Mouse (Mus musculus) forebrain, embryonic 12.5 days (tissue): Measurements from ENCODE around the gene Slit3. TPM values are rescaled to one million over a fixed set of nuclear protein-coding genes. Genes with fewer than 3 reads are reported as not detected.

Experiments
- ATAC-seq: fragments of 200-750 bp; cut with Nextera tagmentation; 2 replicates; pipeline ENCODE4 v1.8.0; 2017; ENCODE audit warnings: moderate TSS enrichment; ENCODE audit not compliant: low FRiP score
- H3K27ac ChIP-seq: fragments of 300-500 bp; sonication (generic); 2 replicates; pipeline ENCODE4 v1.5.1; 2016; ENCODE audit warnings: mild to moderate bottlenecking
- H3K27me3 ChIP-seq: fragments of 300-500 bp; sonication (generic); 2 replicates; pipeline ENCODE4 v1.6.1; 2016; ENCODE audit warnings: mild to moderate bottlenecking
- H3K36me3 ChIP-seq: fragments of 300-500 bp; sonication (generic); replicated peaks from 2 replicates; pipeline ENCODE4 v1.6.1; 2016; ENCODE audit warnings: mild to moderate bottlenecking
- H3K4me1 ChIP-seq: fragments of 300-500 bp; sonication (generic); 2 replicates; pipeline ENCODE4 v1.6.1; 2016
- H3K4me2 ChIP-seq: fragments of 300-500 bp; sonication (generic); 2 replicates; pipeline ENCODE4 v1.6.1; 2016; ENCODE audit warnings: mild to moderate bottlenecking, moderate library complexity
- H3K4me3 ChIP-seq: fragments of 300-500 bp; sonication (generic); replicated peaks from 2 replicates; pipeline ENCODE4 v1.5.1; 2016; ENCODE audit warnings: mild to moderate bottlenecking
- H3K9ac ChIP-seq: fragments of 300-500 bp; sonication (generic); 2 replicates; pipeline ENCODE4 v1.6.1; 2016; ENCODE audit warnings: mild to moderate bottlenecking
- H3K9me3 ChIP-seq: fragments of 300-500 bp; sonication (generic); 2 replicates; pipeline ENCODE4 v1.6.1; 2016
- whole genome bisulfite sequencing: fragments of 180-500 bp; shearing (Covaris S2); methylation state at CpG from one replicate; pipeline ENCODE4 v1.1.7; 2016; 5-methylcytosine and 5-hydroxymethylcytosine counted together
- polyA plus RNA-seq: library from polyadenylated mRNA; unstranded; fragments of >200 nt; fragmentation: Nextera tagmentation; extraction: Ambion mirVana; gene quantifications from 2 replicates; pipeline ENCODE4 v1.2.1, GENCODE M21; 2016

Slit3 gene
- polyA plus RNA-seq, 1 experiment from 2014 or later: 6.3 TPM

DNA sequence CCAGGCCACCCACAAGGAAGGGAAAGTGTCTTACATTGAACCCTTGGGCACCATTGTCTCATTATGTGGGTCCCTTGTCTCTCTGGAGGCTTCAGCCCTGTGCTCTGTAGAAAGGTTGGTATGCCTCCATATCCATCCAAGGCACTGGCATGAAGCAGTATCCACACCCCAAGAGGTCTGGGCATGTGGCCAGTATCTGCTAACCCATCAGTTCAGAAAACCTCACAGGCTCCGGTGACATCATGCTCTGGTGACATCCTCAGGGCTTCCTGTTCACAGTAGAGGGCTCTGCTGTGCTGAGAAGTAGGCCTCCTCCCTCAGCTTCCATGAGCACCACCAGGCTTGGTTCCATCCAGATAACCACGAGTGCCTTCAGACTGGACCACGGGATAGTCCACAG is 506.8 kb downstream of the Slit3 start:
- Histone ChIP-seq H3K4me3 (no peak overlapping the region), H3K27ac (no peak overlapping the region), H3K4me2 (no peak overlapping the region), H3K9ac (no peak overlapping the region), H3K36me3 (0 out of 2 replicates have a peak, but pooled peaks cover 3% of the 10 kb centered on the region), H3K9me3 (no peaks in the 10 kb centered on the region), H3K4me1 (no peaks in the 10 kb centered on the region), H3K27me3 (peaks cover 16% of the 10 kb centered on the region; the same call in 1 of the 2 replicates)
- 95% methylated on average over 3 of the region's 3 CpGs for WGBS
- ATAC-seq: no peak

DNA sequence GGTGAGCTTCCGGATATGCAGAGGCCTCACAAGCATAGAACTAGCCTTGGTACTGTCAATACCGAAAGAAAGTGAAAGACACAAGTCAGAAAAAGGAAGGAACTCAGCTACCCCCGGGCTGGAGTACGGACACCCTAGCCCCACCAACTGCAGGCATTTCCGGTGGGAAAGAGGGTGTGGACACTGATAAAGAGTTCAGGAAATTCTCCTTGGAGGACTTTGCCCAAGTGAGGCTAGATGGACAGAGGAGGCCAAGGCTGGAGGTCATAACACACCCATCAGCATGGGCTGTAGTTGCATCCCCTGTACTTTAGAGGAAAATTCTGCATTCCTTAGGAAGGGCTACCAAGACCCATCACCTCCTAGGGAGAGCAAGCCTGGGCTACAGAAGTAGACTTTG is 511.2 kb downstream of the Slit3 start:
- Histone ChIP-seq H3K27me3 (peaks cover 23% of the 10 kb centered on the region; the same call in 1 of the 2 replicates), H3K4me3 (no peak overlapping the region), H3K4me2 (no peak overlapping the region), H3K27ac (no peak overlapping the region), H3K9me3 (no peaks in the 10 kb centered on the region), H3K4me1 (peaks cover 5% of the 10 kb centered on the region; the same call in 1 of the 2 replicates), H3K36me3 (0 out of 2 replicates have a peak, but pooled peaks cover 3% of the 10 kb centered on the region), H3K9ac (no peak overlapping the region)
- WGBS: 92% methylated on average over 5 of the region's 5 CpGs
- no peak for ATAC-seq

DNA sequence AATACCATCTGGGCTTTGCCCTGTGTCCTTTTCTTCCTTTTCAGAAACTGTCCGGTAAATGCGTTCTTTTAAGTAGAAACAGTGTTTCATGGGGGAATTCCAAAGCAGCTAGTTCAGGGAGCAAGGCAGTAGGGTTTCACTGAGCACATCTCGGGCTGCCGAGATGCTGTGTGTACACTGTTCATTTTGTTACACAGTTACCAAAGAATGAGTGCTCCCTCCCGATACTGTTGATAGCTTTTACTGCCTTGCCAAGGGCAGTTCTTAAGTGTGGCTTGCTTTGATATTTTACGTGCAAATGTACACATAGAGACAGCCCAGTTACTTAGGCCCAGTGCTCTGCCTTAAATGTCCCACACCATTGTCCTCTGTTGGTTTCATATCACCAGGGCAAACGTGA is 516.1 kb downstream of the Slit3 start:
- no peaks in the 10 kb centered on the region for H3K9me3 ChIP-seq
- H3K27ac ChIP-seq: no peak overlapping the region
- peaks cover 46% of the 10 kb centered on the region for H3K27me3 ChIP-seq
- H3K4me2 ChIP-seq: no peak overlapping the region
- no peak overlapping the region for H3K4me3 ChIP-seq
- no peak for ATAC-seq
- H3K9ac ChIP-seq: no peak overlapping the region
- H3K36me3 ChIP-seq: no peaks in the 10 kb centered on the region
- peaks cover 16% of the 10 kb centered on the region for H3K4me1 ChIP-seq
- WGBS: 80% methylated on average over 7 of the region's 7 CpGs

DNA sequence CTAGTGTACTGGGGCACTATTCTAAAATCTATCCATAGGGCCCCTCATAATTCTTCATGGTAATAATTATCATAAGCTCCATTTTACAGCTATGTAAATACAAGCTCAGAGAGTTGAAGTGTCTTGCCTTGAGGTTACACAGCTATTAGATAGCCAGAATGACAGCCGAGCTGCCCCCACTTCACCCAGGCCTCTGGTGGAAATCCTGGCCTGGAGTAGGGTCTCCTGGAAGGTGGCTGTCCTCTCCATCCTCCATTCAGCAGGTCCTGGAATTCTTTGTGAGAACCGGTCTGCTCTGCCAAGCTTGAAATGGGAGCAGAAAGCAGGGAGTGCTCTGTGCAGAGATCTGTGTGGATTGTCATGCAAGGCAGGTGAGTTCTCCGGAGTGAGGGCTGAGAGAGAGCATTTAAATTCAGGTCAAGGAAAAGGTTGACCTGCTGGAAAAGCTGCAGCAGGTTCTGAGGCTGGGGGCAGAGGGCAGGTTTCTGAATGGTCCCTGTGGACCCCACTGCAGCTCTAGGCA is 517.9 kb downstream of the Slit3 start:
- peaks cover 38% of the 10 kb centered on the region for H3K27me3 ChIP-seq
- no peaks in the 10 kb centered on the region for H3K36me3 ChIP-seq
- ATAC-seq: no peak
- no peak overlapping the region for H3K27ac ChIP-seq
- 13% methylated on average over 3 of the region's 3 CpGs for WGBS
- H3K4me3 ChIP-seq: no peak overlapping the region
- no peak overlapping the region for H3K4me2 ChIP-seq
- H3K4me1 ChIP-seq: peaks cover 16% of the 10 kb centered on the region
- H3K9me3 ChIP-seq: no peaks in the 10 kb centered on the region
- H3K9ac ChIP-seq: no peak overlapping the region

DNA sequence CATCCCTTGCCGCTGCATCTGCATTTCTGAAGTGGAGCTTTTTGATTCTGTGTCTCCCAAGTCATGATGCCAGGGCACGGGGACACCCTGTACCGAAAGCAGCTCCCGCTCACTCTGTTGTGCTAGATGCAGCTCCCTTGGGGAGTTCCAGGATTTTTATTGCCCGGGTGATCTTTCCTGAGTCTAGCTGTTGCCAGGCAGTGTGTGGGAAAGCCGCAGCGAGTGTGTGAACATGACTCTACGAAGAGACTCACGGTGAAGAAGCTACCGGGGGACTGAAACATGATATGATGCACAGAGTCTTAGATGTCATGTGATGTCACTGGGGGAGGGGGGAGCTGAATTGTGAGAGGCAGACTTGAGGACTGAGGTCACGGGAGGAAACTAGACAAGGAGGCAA is 518.4 kb downstream of the Slit3 start:
- Histone ChIP-seq H3K9ac (no peak overlapping the region), H3K4me2 (no peak overlapping the region), H3K9me3 (no peaks in the 10 kb centered on the region), H3K36me3 (no peaks in the 10 kb centered on the region), H3K27me3 (peaks cover 35% of the 10 kb centered on the region), H3K27ac (no peak overlapping the region), H3K4me3 (no peak overlapping the region), H3K4me1 (peaks cover 16% of the 10 kb centered on the region)
- 40% methylated on average over 11 of the region's 11 CpGs for WGBS
- no peak for ATAC-seq

DNA sequence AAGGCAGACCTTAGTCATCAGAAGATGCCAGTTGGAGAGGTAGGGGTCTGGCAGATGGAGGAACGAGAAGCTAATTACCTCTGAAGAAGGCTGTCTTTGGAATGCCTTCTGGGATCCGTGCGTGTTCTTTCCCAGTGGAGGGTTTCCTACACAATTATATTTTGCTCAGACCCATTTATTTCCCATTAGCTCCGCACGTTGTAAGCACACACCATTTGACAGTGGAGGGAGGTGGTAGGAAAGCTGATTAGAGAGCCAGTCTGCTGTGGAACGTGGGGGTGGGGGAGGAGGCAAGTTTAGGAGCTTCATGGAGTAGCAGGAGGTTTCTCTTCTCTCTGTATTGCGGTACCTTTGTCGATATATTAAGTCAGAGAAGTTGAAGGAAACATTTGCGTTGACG is 530.3 kb downstream of the Slit3 start:
- 88% methylated on average over 10 of the region's 10 CpGs for WGBS
- Histone ChIP-seq H3K27me3 (peaks cover 17% of the 10 kb centered on the region), H3K9me3 (no peaks in the 10 kb centered on the region), H3K4me3 (no peak overlapping the region), H3K36me3 (no peaks in the 10 kb centered on the region), H3K4me2 (no peak overlapping the region), H3K9ac (no peak overlapping the region), H3K4me1 (no peaks in the 10 kb centered on the region), H3K27ac (no peak overlapping the region)
- ATAC-seq: no peak

DNA sequence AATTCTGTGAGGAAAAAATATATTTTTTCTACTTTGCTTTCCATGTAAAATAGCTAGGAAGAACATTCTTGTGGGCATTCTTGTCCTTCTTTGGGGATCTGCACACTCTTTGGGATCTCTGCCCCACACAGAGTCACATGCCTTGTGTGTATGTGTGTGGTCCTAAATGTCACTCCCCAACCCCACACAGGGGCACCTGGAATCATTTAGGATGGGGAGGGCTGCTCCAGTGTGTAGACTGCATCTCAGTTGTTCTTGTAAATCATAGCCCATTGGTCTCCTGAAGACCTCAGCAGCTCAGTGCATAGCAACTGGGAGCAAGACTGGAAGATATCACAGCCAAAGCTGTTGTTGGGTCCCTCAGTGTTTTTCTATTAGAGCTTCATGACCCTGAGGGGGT is 534.8 kb downstream of the Slit3 start:
- Histone ChIP-seq H3K27me3 (peaks cover 45% of the 10 kb centered on the region), H3K4me3 (no peak overlapping the region)

DNA sequence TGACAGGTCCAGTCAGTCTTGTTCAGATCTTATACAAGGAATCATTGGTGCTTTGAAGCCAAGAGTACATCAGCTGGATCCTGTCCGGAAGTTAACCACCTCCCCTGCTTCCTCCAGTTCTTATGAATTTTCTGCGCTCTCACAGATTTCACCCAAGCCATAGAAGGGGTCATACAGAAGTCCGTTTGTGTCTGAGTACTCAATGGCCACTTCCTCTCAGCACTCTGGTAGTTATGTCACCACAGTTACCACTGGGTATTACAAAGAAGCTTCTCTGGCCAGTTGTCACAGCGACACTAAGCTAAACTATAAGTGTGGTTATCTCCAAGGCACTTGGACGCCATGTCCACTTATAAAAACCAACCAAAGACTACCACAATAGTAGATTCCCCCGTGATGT is 536.6 kb downstream of the Slit3 start:
- 92% methylated on average over 6 of the region's 6 CpGs for WGBS
- peaks cover 52% of the 10 kb centered on the region for H3K27me3 ChIP-seq
- ATAC-seq: no peak
- H3K27ac ChIP-seq: no peak overlapping the region
- no peaks in the 10 kb centered on the region for H3K4me1 ChIP-seq
- no peaks in the 10 kb centered on the region for H3K36me3 ChIP-seq
- H3K9me3 ChIP-seq: no peaks in the 10 kb centered on the region
- no peak overlapping the region for H3K4me3 ChIP-seq
- H3K9ac ChIP-seq: no peak overlapping the region
- no peak overlapping the region for H3K4me2 ChIP-seq

More for the DNA sequence above, 534.8 kb downstream of the Slit3 start:
- no peak for ATAC-seq
- Histone ChIP-seq H3K9ac (no peak overlapping the region), H3K4me2 (no peak overlapping the region), H3K9me3 (no peaks in the 10 kb centered on the region), H3K27ac (no peak overlapping the region), H3K4me1 (no peaks in the 10 kb centered on the region), H3K36me3 (no peaks in the 10 kb centered on the region)

DNA sequence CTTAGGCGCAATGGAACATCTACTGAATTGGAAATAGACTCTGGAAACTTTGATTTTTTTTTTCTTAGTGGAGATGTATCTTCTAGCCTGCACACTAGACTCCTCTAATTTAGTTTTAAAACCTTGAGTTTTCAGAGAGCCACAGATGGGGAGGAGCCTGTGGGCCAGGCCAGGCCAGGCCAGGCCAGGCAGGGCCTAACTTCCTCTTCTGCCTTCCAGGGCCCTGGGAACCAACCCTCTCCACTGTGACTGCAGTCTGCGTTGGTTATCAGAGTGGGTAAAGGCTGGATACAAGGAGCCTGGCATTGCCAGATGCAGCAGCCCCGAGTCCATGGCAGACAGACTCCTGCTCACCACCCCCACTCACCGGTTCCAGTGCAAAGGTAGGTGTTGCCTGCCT is 539.9 kb downstream of the Slit3 start:
- H3K9me3 ChIP-seq: no peaks in the 10 kb centered on the region

DNA sequence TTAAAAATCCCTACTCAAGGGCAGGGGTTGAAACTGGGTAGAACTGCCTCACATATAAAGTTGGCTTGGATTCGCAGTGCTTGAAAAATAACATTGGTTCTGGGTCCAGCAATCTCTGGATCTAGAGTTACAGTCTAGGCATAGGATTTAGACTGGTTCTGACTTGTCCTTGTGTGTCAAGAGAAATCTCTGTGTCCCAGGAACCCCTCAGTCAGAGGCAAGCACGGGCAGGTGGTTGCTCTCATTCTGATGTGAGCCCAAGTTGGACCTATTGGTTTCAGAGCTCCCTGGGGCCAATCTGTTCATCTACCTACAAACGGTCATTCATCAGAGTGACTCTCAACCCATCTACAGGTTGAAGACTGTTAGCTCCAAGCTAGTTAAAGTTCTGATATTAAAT is 541.9 kb downstream of the Slit3 start:
- WGBS: 92% methylated on average over 3 of the region's 3 CpGs
- Histone ChIP-seq H3K9me3 (no peaks in the 10 kb centered on the region), H3K27me3 (peaks cover 83% of the 10 kb centered on the region), H3K9ac (no peak overlapping the region), H3K4me1 (peaks cover 15% of the 10 kb centered on the region), H3K4me3 (no peak overlapping the region), H3K4me2 (no peak overlapping the region), H3K27ac (no peak overlapping the region), H3K36me3 (no peaks in the 10 kb centered on the region)
- no peak for ATAC-seq

More for the DNA sequence above, 539.9 kb downstream of the Slit3 start:
- peaks cover 15% of the 10 kb centered on the region for H3K4me1 ChIP-seq
- H3K27ac ChIP-seq: no peak overlapping the region
- no peak overlapping the region for H3K9ac ChIP-seq
- no peaks in the 10 kb centered on the region for H3K36me3 ChIP-seq
- H3K4me3 ChIP-seq: no peak overlapping the region
- no peak for ATAC-seq
- WGBS: 85% methylated on average over 4 of the region's 4 CpGs
- H3K4me2 ChIP-seq: no peak overlapping the region
- H3K27me3 ChIP-seq: peaks cover 75% of the 10 kb centered on the region

DNA sequence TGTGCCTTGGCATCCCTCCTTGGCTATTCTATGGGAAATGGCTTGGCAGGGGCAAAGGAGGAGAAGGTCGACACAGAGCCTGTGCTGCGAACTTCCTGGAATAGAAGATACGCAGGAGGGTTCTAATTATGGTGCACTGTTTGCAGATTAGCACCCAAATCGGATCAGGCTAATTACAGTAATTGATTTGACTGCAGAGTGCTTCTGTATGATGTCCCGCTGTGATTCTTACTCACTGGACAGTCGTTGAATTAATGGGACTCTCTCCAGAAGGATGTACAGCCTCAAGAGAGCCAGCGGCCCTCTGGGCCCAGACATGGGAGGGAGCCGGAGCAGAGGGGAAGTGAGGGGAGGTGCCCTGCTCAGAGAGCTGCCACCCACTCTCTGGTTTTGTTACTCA is 542.6 kb downstream of the Slit3 start:
- peaks cover 85% of the 10 kb centered on the region for H3K27me3 ChIP-seq
- peak; percentile 44; the same call in 1 of the 2 replicates for ATAC-seq
- WGBS: 26% methylated on average over 8 of the region's 8 CpGs

DNA sequence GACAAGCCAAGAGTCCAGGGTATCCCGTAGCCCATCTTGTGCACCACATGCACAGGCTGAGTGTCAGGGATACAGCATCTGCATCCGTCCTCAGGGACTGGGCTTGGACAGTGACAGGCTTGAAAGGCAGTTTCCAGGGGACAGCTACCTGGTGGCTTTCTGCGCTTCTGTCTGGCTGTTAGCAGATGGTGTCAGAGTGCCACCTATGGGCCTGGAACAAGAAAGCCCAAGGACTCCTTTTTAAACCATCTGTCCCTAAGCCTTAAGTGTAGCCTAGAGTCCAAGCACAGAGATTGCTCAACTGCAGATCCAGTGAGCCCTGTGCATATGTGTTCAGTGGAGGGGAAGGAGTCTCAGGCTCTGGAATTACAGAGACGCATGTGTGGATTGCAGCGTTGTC is 544.0 kb downstream of the Slit3 start:
- H3K9me3 ChIP-seq: no peaks in the 10 kb centered on the region
- H3K4me1 ChIP-seq: peaks cover 15% of the 10 kb centered on the region
- 40% methylated on average over 5 of the region's 5 CpGs for WGBS
- no peak overlapping the region for H3K27ac ChIP-seq
- peak; percentile 65; the same call in 1 of the 2 replicates for ATAC-seq
- H3K4me3 ChIP-seq: no peak overlapping the region
- peaks cover 91% of the 10 kb centered on the region for H3K27me3 ChIP-seq
- no peak overlapping the region for H3K9ac ChIP-seq
- H3K4me2 ChIP-seq: no peak overlapping the region
- no peaks in the 10 kb centered on the region for H3K36me3 ChIP-seq

More for the DNA sequence above, 542.6 kb downstream of the Slit3 start:
- peaks cover 15% of the 10 kb centered on the region for H3K4me1 ChIP-seq
- H3K9me3 ChIP-seq: no peaks in the 10 kb centered on the region
- no peak overlapping the region for H3K9ac ChIP-seq
- H3K4me3 ChIP-seq: no peak overlapping the region
- no peak overlapping the region for H3K27ac ChIP-seq
- H3K4me2 ChIP-seq: no peak overlapping the region
- no peaks in the 10 kb centered on the region for H3K36me3 ChIP-seq

DNA sequence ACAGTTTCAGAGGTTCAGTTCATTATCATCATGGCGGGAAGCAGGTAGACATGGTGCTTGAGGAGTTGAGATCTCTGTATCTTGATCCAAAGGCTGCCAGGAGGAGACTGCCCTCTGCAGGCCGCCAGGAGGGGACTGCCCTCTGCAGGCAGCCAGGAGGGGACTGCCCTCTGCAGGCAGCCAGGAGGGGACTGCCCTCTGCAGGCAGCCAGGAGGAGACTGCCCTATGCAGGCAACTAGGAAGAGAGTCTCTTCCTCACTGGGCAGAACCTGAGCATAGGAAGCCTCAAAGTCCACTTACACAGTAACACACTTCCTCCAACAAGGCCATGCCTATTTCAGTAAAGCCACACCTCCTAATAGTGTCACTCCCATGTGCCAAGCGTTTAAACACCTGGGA is 546.4 kb downstream of the Slit3 start:
- Histone ChIP-seq H3K4me3 (no peak overlapping the region), H3K9ac (no peak overlapping the region), H3K4me2 (no peak overlapping the region), H3K4me1 (peaks cover 15% of the 10 kb centered on the region), H3K27me3 (peaks cover 87% of the 10 kb centered on the region), H3K36me3 (no peaks in the 10 kb centered on the region), H3K27ac (no peak overlapping the region), H3K9me3 (no peaks in the 10 kb centered on the region)
- WGBS: 46% methylated on average over 3 of the region's 3 CpGs
- ATAC-seq: no peak
